Mouse (Mus musculus) liver, embryonic 13.5 days (tissue): Measurements from ENCODE around the gene Gstp1. TPM values are rescaled to one million over a fixed set of nuclear protein-coding genes. Genes with fewer than 3 reads are reported as not detected.
A peak's percentile ranks its signal among the peaks of the same experiment; 100 is the strongest.

Source experiments
- ATAC-seq: fragments of 200-750 bp; cut with Nextera tagmentation; 2 replicates; pipeline ENCODE4 v1.8.0; 2017; ENCODE audit warnings: low read depth, mild to moderate bottlenecking, moderate number of reproducible peaks, moderate library complexity
- DNase-seq: peaks from one replicate; pipeline ENCODE4 v3.0.0; 2022
- H3K27ac ChIP-seq: fragments of 300-500 bp; sonication (generic); 2 replicates; pipeline ENCODE4 v1.5.1; 2015; ENCODE audit warnings: moderate library complexity, mild to moderate bottlenecking, inconsistent platforms
- H3K27me3 ChIP-seq: fragments of 300-500 bp; sonication (generic); 2 replicates; pipeline ENCODE4 v1.6.1; 2015; ENCODE audit warnings: mild to moderate bottlenecking, inconsistent platforms
- H3K36me3 ChIP-seq: fragments of 300-500 bp; sonication (generic); 2 replicates; pipeline ENCODE4 v1.6.1; 2015; ENCODE audit warnings: mild to moderate bottlenecking, inconsistent platforms
- H3K4me1 ChIP-seq: fragments of 300-500 bp; sonication (generic); replicated peaks from 2 replicates; pipeline ENCODE4 v1.6.1; 2015; ENCODE audit warnings: inconsistent platforms
- H3K4me2 ChIP-seq: fragments of 300-500 bp; sonication (generic); 2 replicates; pipeline ENCODE4 v1.6.1; 2015; ENCODE audit warnings: inconsistent platforms, mild to moderate bottlenecking, moderate library complexity
- H3K4me3 ChIP-seq: fragments of 300-500 bp; sonication (generic); replicated peaks from 2 replicates; pipeline ENCODE4 v1.5.1; 2015; ENCODE audit warnings: mild to moderate bottlenecking, inconsistent platforms
- H3K9ac ChIP-seq: fragments of 300-500 bp; sonication (generic); 2 replicates; pipeline ENCODE4 v1.6.1; 2015; ENCODE audit warnings: mild to moderate bottlenecking, inconsistent platforms
- H3K9me3 ChIP-seq: fragments of 300-500 bp; sonication (generic); replicated peaks from 2 replicates; pipeline ENCODE4 v1.6.1; 2016; ENCODE audit warnings: inconsistent platforms
- WGBS: fragments of 180-500 bp; shearing (Covaris S2); methylation state at CpG from one replicate; pipeline ENCODE4 v1.1.7; 2015; ENCODE audit not compliant: insufficient replicate concordance; 5-methylcytosine and 5-hydroxymethylcytosine counted together
- polyA plus RNA-seq: library from polyadenylated mRNA; unstranded; fragments of >200 nt; fragmentation: Nextera tagmentation; extraction: Ambion mirVana; gene quantifications from 2 replicates; pipeline ENCODE4 v1.2.1, GENCODE M21; 2015

The Gstp1 gene
- 629 and 652 TPM in 2 replicates for polyA plus RNA-seq

DNA sequence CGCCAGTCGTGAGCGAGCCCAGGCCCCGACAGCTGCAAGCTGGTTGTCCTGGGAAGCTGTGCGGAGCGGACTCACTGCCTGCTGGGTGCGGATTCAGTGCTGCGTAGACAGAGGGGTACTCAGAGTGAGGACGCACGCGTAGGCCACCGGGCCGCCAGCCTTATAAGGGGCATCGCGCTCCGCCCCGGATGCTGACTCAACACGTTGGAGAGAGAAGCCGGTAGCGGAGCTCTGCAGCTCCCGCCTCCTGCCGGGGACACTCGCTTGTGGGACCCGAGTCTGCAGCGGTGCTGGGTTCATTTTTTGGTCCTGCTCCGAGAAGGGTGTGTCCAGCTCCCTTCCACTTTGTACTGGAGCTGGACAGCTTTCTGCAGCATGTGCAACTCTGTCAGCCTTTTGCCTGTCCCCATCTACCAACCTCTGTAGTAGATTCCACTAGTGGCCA, at the start of gene Gstp1:
Gstp1 (minus strand) TSS at position 198 of the 445 bp plus-strand sequence.
- H3K4me3 ChIP-seq = peak within 1 kb of the TSS; percentile 70
- no peaks in the 10 kb centered on the region; the same call in 1 of the 2 replicates for H3K9me3 ChIP-seq
- DNase-seq (peak; percentile 81), ATAC-seq (peak; percentile 84)
- H3K4me2 ChIP-seq = peak within 1 kb of the TSS; percentile 84
- peaks cover 9% of the 10 kb centered on the region; the same call in 1 of the 2 replicates for H3K36me3 ChIP-seq
- peaks cover 48% of the 10 kb centered on the region for H3K4me1 ChIP-seq
- WGBS = 1% methylated on average over 26 of the region's 26 CpGs
- peak within 1 kb of the TSS; percentile 84 for H3K9ac ChIP-seq
- H3K27me3 ChIP-seq = no peaks in the 10 kb centered on the region
- H3K27ac ChIP-seq = peak within 1 kb of the TSS; percentile 81

DNA sequence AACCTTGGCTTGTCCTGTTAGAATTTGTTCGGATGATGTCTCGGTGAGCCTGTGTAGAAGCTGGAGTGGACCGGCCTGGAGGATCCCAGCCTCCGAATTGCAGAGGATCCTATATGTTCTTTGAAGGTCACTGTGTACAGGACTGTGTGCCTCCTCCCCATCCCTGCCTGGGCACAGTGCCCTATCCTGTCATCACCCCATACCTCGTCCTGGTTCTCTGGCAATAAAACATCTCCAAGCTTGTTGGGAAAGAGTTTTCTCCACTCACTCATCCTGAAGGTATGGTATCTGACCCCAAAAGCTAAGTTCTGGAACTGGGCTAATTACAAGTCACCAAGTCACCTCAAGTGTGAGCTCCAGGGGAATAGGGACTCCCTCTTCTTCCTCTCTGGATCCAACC, 49.3 kb upstream of the Gstp1 start:
- Histone ChIP-seq H3K4me1 (peaks cover 12% of the 10 kb centered on the region), H3K9ac (no peak overlapping the region), H3K27me3 (peaks cover 17% of the 10 kb centered on the region), H3K4me2 (no peak overlapping the region), H3K9me3 (no peaks in the 10 kb centered on the region), H3K27ac (no peak overlapping the region), H3K36me3 (no peaks in the 10 kb centered on the region), H3K4me3 (no peak overlapping the region)
- DNase-seq (no peak), ATAC-seq (no peak)
- WGBS = 70% methylated on average over 5 of the region's 5 CpGs

DNA sequence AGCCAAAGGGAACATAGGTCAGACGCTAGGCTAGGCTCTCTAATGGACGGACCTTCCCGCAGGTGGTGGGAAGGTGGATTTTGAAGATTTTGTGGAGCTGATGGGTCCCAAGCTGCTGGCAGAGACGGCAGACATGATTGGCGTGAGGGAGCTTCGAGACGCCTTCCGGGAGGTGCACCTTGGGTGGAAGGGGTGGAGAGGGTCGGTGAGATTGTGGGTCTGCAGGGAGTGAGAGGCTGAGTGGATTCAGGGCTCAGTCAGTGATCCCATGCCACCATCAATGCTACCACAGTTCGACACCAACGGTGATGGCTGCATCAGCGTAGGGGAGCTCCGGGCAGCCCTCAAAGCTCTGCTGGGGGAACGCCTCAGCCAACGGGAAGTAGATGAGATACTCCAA, 48.4 kb upstream of the Gstp1 start:
- H3K9me3 ChIP-seq = no peaks in the 10 kb centered on the region
- ATAC-seq (no peak), DNase-seq (no peak)
- no peak overlapping the region for H3K4me2 ChIP-seq
- H3K36me3 ChIP-seq = no peaks in the 10 kb centered on the region
- peaks cover 18% of the 10 kb centered on the region for H3K4me1 ChIP-seq
- H3K27me3 ChIP-seq = peaks cover 17% of the 10 kb centered on the region
- H3K9ac ChIP-seq = no peak overlapping the region
- WGBS = 75% methylated on average over 15 of the region's 15 CpGs
- H3K27ac ChIP-seq = no peak overlapping the region
- no peak overlapping the region for H3K4me3 ChIP-seq

DNA sequence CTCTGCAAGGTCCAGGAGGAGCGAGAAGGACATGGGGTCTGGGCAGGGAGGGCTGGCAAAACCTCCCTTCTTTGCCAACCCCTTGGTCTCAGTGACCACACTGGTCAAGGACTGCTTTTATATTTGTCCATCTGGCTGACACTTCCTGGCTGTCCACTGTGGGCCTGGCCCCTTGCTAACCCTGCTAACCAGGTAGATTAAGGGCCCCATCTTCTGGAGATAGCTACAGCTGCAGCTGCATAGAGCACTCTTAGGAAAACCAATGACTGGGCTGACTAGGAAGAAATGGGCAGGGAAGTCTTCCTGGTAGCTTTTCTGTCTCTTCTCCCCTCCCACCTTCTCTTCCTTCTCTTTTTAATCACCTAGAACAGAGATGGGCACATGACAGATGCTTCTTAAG, 47.2 kb upstream of the Gstp1 start:
- Histone ChIP-seq H3K36me3 (no peaks in the 10 kb centered on the region), H3K4me2 (no peak overlapping the region), H3K4me1 (peaks cover 30% of the 10 kb centered on the region), H3K27me3 (peaks cover 17% of the 10 kb centered on the region), H3K27ac (no peak overlapping the region), H3K9me3 (no peaks in the 10 kb centered on the region), H3K4me3 (no peak overlapping the region), H3K9ac (no peak overlapping the region)
- 81% methylated on average over 1 of the region's 1 CpGs for WGBS
- DNase-seq = no peak
- ATAC-seq = no peak

DNA sequence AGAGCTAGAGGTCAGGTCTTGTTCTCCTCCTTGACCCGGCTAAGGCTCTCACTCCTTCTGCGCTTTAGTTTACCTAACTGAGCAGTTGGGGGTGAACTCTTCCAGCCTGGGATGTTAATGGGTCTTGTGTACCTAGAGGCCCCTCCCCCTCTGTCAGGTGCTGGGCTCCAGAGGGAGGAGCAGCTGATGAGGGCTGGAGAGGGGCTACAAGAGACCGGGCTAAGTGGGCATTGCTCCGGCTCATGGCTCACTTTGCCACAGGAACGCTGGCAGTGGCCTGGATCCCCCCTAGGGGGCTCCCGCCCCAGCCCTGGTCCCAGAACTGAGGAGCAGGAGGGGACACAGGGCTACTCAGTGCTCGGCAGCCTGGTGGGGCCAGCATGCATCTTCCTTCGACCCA, 46.0 kb upstream of the Gstp1 start:
- DNase-seq = no peak

DNA sequence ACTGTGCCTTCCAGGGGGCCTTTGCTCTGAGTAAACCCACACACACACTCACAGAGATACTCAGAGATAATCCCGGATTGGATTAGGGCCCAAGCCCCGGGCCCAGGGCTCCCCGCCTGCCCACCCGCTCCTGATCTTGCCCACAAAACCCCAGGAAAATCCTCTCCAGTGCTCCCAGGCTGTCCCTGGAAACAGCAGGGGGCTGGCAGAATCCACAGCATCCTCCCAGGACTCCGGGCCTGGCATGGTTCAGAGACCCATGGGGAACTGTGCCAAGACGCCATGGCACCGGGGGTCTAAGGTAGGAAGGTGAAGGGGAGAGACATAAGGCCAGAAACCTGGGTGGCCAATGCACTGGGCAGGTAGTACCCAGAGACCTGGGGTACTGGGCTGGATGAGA, 45.5 kb upstream of the Gstp1 start:
- DNase-seq (no peak), ATAC-seq (no peak)
- WGBS = 71% methylated on average over 7 of the region's 7 CpGs
- Histone ChIP-seq H3K9ac (no peak overlapping the region), H3K4me1 (peaks cover 39% of the 10 kb centered on the region), H3K27me3 (peaks cover 11% of the 10 kb centered on the region; the same call in 1 of the 2 replicates), H3K4me3 (no peak overlapping the region), H3K9me3 (no peaks in the 10 kb centered on the region), H3K4me2 (no peak overlapping the region), H3K36me3 (no peaks in the 10 kb centered on the region), H3K27ac (no peak overlapping the region)

More for the DNA sequence above, 46.0 kb upstream of the Gstp1 start:
- 39% methylated on average over 8 of the region's 8 CpGs for WGBS
- Histone ChIP-seq H3K4me3 (no peak overlapping the region), H3K9ac (no peak overlapping the region), H3K4me1 (peaks cover 41% of the 10 kb centered on the region), H3K36me3 (no peaks in the 10 kb centered on the region), H3K4me2 (no peak overlapping the region), H3K27ac (no peak overlapping the region), H3K9me3 (no peaks in the 10 kb centered on the region), H3K27me3 (peaks cover 11% of the 10 kb centered on the region; the same call in 1 of the 2 replicates)
- ATAC-seq = no peak

DNA sequence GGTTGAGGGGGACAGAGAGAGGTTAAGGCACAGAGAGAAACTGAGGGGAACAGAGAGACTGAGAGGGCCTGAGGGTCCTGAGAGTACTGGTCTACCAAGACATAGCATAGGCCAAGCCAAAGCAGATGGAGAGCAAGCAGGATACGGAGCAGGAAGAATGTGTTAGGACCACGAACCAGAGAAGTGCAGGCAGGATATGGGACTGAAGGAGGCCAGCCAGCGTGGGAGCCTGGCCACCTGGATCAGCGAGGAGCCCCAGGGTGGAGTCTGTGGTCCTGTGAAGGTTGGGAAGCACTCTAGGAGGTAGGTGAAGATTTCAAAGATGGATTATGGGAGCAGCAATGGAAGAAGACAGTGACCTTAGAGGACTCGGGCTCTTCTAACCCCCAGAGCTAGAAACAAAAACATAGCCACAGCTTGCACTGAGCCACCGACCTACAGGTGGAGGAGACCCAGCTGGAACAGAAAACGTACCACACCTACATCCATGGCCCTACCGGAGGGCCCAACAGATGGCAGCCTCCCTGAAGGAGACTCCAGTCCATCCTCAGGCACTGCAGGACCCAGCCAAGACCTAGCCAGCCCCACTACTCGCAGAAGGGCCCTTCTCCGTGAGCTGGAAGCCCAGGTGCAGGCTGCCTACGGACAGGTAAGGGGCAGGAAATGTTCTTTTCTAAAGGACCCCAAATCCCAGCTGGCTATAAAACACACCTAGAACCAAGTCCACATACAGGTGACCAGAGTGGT, 44.6 kb upstream of the Gstp1 start:
- H3K27me3 ChIP-seq = peaks cover 11% of the 10 kb centered on the region; the same call in 1 of the 2 replicates
- H3K4me2 ChIP-seq = no peak overlapping the region
- H3K27ac ChIP-seq = no peak overlapping the region; the same call in 1 of the 2 replicates
- no peaks in the 10 kb centered on the region for H3K9me3 ChIP-seq
- 69% methylated on average over 11 of the region's 11 CpGs for WGBS
- no peak overlapping the region for H3K4me3 ChIP-seq
- H3K9ac ChIP-seq = no peak overlapping the region
- no peak for DNase-seq
- no peaks in the 10 kb centered on the region for H3K36me3 ChIP-seq
- H3K4me1 ChIP-seq = peaks cover 43% of the 10 kb centered on the region
- no peak for ATAC-seq

DNA sequence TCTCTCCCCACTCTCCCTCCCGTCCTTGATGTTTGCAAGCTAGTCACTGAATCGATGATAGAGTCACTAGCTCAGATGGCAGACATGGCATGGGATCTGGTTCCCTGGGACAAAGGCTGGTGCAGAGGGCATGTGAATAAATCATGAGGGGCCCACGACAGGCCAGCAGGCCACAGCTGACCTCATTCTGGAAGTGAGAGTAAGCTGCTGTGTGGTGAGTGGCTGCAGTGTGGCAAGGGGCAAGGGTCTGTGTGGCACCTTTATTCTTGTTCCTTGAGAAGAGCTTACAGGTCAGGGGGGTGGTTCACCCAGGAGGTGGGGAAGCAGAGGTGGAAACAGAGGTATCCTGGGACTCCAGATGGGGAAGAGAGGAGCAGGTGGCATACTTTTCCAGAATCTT, 43.6 kb upstream of the Gstp1 start, which contains the start of gene Cabp2:
Cabp2 (plus strand) TSS at position 185 of the 400 bp plus-strand sequence.
- Histone ChIP-seq H3K4me1 (peaks cover 43% of the 10 kb centered on the region), H3K27ac (peak within 1 kb of the TSS; percentile 72)
- WGBS = 54% methylated on average over 3 of the region's 3 CpGs

DNA sequence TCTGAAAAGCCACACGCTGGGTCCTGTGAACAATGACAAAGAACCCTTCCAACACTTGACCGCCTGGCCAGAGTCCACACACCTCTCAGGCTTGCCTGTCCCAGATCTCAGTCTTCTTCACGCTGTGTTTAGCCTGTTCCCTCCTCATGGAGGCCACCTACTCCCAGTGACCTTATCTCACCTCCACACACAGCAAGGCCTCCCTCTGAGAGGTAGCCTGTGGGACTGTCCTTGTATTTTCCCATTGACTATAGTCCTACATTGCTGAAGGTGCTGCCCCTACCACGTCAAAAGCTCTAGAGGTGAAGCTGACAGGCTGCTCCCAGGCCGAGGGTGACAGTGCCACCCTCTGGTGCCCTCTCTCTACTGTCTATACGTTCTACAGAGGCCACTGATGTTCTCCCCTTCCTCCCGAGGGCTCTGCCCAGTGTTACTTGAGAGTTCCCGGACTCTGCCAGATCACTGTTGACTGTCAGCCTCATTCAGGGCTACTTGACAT, 42.8 kb upstream of the Gstp1 start:
- Histone ChIP-seq H3K4me3 (0 out of 2 replicates have a peak overlapping the region, but pooled peaks have one; percentile 5), H3K27me3 (peaks cover 7% of the 10 kb centered on the region; the same call in 1 of the 2 replicates), H3K4me2 (peak overlapping the region; percentile 50), H3K9ac (peak overlapping the region; percentile 49), H3K36me3 (no peaks in the 10 kb centered on the region), H3K27ac (peak overlapping the region; percentile 72), H3K4me1 (peaks cover 43% of the 10 kb centered on the region), H3K9me3 (no peaks in the 10 kb centered on the region)
- DNase-seq = peak; percentile 43
- peak; percentile 93 for ATAC-seq
- 35% methylated on average over 8 of the region's 8 CpGs for WGBS

More for the DNA sequence above, 43.6 kb upstream of the Gstp1 start, which contains the start of gene Cabp2:
- Histone ChIP-seq H3K27me3 (peaks cover 7% of the 10 kb centered on the region; the same call in 1 of the 2 replicates), H3K36me3 (no peaks in the 10 kb centered on the region), H3K9ac (peak within 1 kb of the TSS; percentile 49), H3K4me2 (peak within 1 kb of the TSS; percentile 50), H3K4me3 (0 out of 2 replicates have a peak within 1 kb of the TSS, but pooled peaks have one; percentile 5), H3K9me3 (no peaks in the 10 kb centered on the region)
- DNase-seq = no peak
- ATAC-seq = no peak

DNA sequence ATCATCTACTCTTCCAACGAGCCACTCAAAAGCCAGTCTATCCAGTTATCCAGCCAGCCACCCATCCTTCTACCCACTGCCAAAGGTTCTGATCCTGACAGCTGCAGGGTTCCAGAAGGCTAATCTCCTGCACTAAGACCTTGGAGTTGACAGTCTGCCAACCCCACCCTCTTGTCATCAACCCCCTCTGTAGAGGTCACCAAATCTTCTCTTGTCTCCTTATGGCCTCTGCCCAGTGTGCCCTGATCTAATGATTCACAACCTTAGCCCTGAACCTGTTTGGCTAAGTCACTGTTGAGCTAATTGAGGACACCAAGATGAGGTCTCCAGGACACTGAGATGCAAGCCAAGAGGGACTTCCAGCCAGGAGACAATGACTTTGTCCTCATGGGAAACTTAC, 41.8 kb upstream of the Gstp1 start:
- DNase-seq (no peak), ATAC-seq (peak; percentile 19; the same call in 1 of the 2 replicates)
- Histone ChIP-seq H3K27me3 (peaks cover 5% of the 10 kb centered on the region; the same call in 1 of the 2 replicates), H3K9me3 (no peaks in the 10 kb centered on the region), H3K4me1 (peaks cover 43% of the 10 kb centered on the region), H3K4me2 (no peak overlapping the region), H3K9ac (no peak overlapping the region), H3K4me3 (no peak overlapping the region), H3K27ac (no peak overlapping the region), H3K36me3 (no peaks in the 10 kb centered on the region)
- WGBS = 47% methylated on average over 1 of the region's 1 CpGs

DNA sequence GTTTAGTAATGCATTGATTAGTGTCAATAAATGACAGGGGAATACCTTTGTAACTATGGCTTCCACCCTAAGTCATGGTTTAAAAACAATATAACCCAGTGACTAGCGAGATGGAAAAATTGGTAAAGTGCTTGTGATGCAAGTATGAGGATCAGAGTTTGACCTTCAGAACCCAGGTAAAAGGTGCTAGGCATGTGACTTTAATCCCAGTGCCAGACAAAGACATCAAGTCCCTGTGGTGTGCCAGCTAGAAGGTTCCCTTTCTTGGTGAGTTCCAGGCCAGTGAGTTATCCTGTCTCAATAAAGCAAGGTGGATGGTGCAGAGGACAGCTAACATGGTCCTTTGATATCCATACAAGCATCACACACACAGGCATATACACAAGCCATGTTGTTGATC, 37.7 kb upstream of the Gstp1 start:
- no peaks in the 10 kb centered on the region for H3K9me3 ChIP-seq
- no peaks in the 10 kb centered on the region for H3K27me3 ChIP-seq
- H3K36me3 ChIP-seq = no peaks in the 10 kb centered on the region
- ATAC-seq = no peak
- no peak for DNase-seq
- H3K9ac ChIP-seq = no peak overlapping the region
- no peak overlapping the region for H3K27ac ChIP-seq
- no peak overlapping the region for H3K4me3 ChIP-seq
- WGBS = 74% methylated on average over 1 of the region's 1 CpGs
- H3K4me2 ChIP-seq = no peak overlapping the region
- peaks cover 41% of the 10 kb centered on the region for H3K4me1 ChIP-seq
